12 mouse cellular contexts compared by ENCODE assay signal in genomic region chr11:67431864-67432263, GRCm38 (mm10). TPM values are rescaled to one million over a fixed set of nuclear protein-coding genes. Genes with fewer than 3 reads are reported as not detected.
DNase-seq lines count a peak whose midpoint lies in the region; ATAC-seq and TF ChIP-seq lines count a peak whose summit lies in the region.
"Had no signal": no experiment of that assay in that cellular context is flagged by ENCODE, and none has a peak within 500 bp of the region (broad histone marks: within the 10 kb centered on the region; RNA-seq: fewer than 3 reads in every experiment).

No protein-coding gene starts in this region.

- H3K4me1 ChIP-seq in hindbrain, embryonic 11.5 days (replicated peaks; ENCODE audit: control insufficient read depth, insufficient read depth, low read length), result no peaks in the 10 kb centered on the region
- H3K4me1 ChIP-seq in hindbrain, embryonic 13.5 days (replicated peaks), result peaks cover 7% of the 10 kb centered on the region
- H3K4me1 ChIP-seq in midbrain, embryonic 10.5 days, result peaks cover 6% of the 10 kb centered on the region
- H3K4me1 ChIP-seq in midbrain, embryonic 15.5 days, result peaks cover 6% of the 10 kb centered on the region; the same call in 1 of the 2 replicates
- H3K4me1 ChIP-seq: heart, embryonic 12.5 days had no signal

- peak; percentile 36 for DNase-seq in hindbrain, embryonic 11.5 days (ENCODE audit: low spot score)
- peak; percentile 23 for DNase-seq in midbrain, embryonic 10.5 days (ENCODE audit: low spot score)
- no peak for DNase-seq in Patski (ENCODE audit: low read depth, low spot score)
- DNase-seq in retina, embryonic 14.5 days (ENCODE audit: low spot score), result peak; percentile 43
- no peak for DNase-seq in adrenal gland, postnatal 14 days
- DNase-seq in urinary bladder, adult 2 months (ENCODE audit: low spot score), result no peak
- DNase-seq: cerebellum, adult 18-20 months; thymus, postnatal 25 days had no signal

- no peak for ATAC-seq in hindbrain, embryonic 11.5 days (ENCODE audit: low FRiP score)
- ATAC-seq in hindbrain, embryonic 13.5 days (ENCODE audit: low FRiP score), result no peak
- ATAC-seq in midbrain, embryonic 15.5 days (replicated peaks), result no peak
- ATAC-seq in Patski, result no peak
- ATAC-seq: midbrain, embryonic 13.5 days had no signal

- POLR2A ChIA-PET in Patski (lab: Charles Lee), result no interaction called here

- CTCF ChIA-PET in Patski (lab: Charles Lee), result no interaction called here

- TF ChIP-seq CTCF in Patski (IDR thresholded peaks at IDR 0.05), result peak; percentile 43

- H3K27ac ChIP-seq in hindbrain, embryonic 11.5 days (ENCODE audit: low read depth, low read length), result no peak overlapping the region
- H3K27ac ChIP-seq in hindbrain, embryonic 13.5 days, result no peak overlapping the region
- H3K27ac ChIP-seq in midbrain, embryonic 10.5 days (replicated peaks), result no peak overlapping the region
- no peak overlapping the region for H3K27ac ChIP-seq in midbrain, embryonic 15.5 days
- H3K27ac ChIP-seq: midbrain, embryonic 13.5 days had no signal

- no peaks in the 10 kb centered on the region for H3K36me3 ChIP-seq in hindbrain, embryonic 11.5 days (ENCODE audit: control insufficient read depth, insufficient read depth, low read length)
- H3K36me3 ChIP-seq in hindbrain, embryonic 13.5 days, result no peaks in the 10 kb centered on the region
- H3K36me3 ChIP-seq in midbrain, embryonic 10.5 days, result no peaks in the 10 kb centered on the region
- no peaks in the 10 kb centered on the region for H3K36me3 ChIP-seq in midbrain, embryonic 15.5 days (replicated peaks)
- H3K36me3 ChIP-seq: heart, embryonic 12.5 days; midbrain, embryonic 13.5 days had no signal

- 70% methylated on average over 4 of the region's 4 CpGs for WGBS in hindbrain, embryonic 11.5 days
- 67% methylated on average over 4 of the region's 4 CpGs for WGBS in hindbrain, embryonic 13.5 days
- WGBS in midbrain, embryonic 10.5 days, result 70% methylated on average over 4 of the region's 4 CpGs
- 76% methylated on average over 4 of the region's 4 CpGs for WGBS in midbrain, embryonic 15.5 days

- no peaks in the 10 kb centered on the region for H3K27me3 ChIP-seq in hindbrain, embryonic 11.5 days (ENCODE audit: control insufficient read depth, insufficient read depth, low read length)
- no peaks in the 10 kb centered on the region for H3K27me3 ChIP-seq in hindbrain, embryonic 13.5 days
- H3K27me3 ChIP-seq in midbrain, embryonic 10.5 days (ENCODE audit: low read depth, poor library complexity, severe bottlenecking), result no peaks in the 10 kb centered on the region; the same call in 1 of the 2 replicates
- no peaks in the 10 kb centered on the region for H3K27me3 ChIP-seq in midbrain, embryonic 15.5 days (replicated peaks)
- peaks cover 15% of the 10 kb centered on the region for H3K27me3 ChIP-seq in Patski
- H3K27me3 ChIP-seq: heart, embryonic 12.5 days; midbrain, embryonic 13.5 days had no signal

- no peak overlapping the region for H3K9ac ChIP-seq in hindbrain, embryonic 11.5 days (ENCODE audit: low read depth, low read length)
- H3K9ac ChIP-seq in hindbrain, embryonic 13.5 days, result no peak overlapping the region
- no peak overlapping the region for H3K9ac ChIP-seq in midbrain, embryonic 15.5 days
- H3K9ac ChIP-seq: heart, embryonic 12.5 days; midbrain, embryonic 13.5 days had no signal

- H3K4me2 ChIP-seq in hindbrain, embryonic 11.5 days (replicated peaks; ENCODE audit: low read depth, low read length), result no peak overlapping the region
- no peak overlapping the region for H3K4me2 ChIP-seq in hindbrain, embryonic 13.5 days
- no peak overlapping the region for H3K4me2 ChIP-seq in midbrain, embryonic 15.5 days
- H3K4me2 ChIP-seq: heart, embryonic 12.5 days; midbrain, embryonic 13.5 days had no signal

- H3K9me3 ChIP-seq in hindbrain, embryonic 11.5 days (ENCODE audit: control insufficient read depth, low read length), result no peaks in the 10 kb centered on the region
- H3K9me3 ChIP-seq in hindbrain, embryonic 13.5 days, result no peaks in the 10 kb centered on the region
- no peaks in the 10 kb centered on the region for H3K9me3 ChIP-seq in midbrain, embryonic 10.5 days (replicated peaks)
- H3K9me3 ChIP-seq in midbrain, embryonic 15.5 days, result no peaks in the 10 kb centered on the region
- H3K9me3 ChIP-seq: heart, embryonic 12.5 days; midbrain, embryonic 13.5 days had no signal

- H3K4me3 ChIP-seq in hindbrain, embryonic 11.5 days (ENCODE audit: low read depth, low read length), result no peak overlapping the region
- no peak overlapping the region for H3K4me3 ChIP-seq in hindbrain, embryonic 13.5 days
- no peak overlapping the region for H3K4me3 ChIP-seq in midbrain, embryonic 10.5 days
- no peak overlapping the region for H3K4me3 ChIP-seq in midbrain, embryonic 15.5 days
- H3K4me3 ChIP-seq: heart, embryonic 12.5 days; midbrain, embryonic 13.5 days had no signal

- in situ Hi-C loops in Patski (cut with MboI; ENCODE audit: low pct_unique_long_range_greater_than_20kb), result no loop called here

RNA-seq across cellular contexts. Expression of gene Gas7, which starts 23.4 kb away (rescaled TPM):
- 2.6 and 4.2 TPM in 2 replicates for polyA plus RNA-seq in hindbrain, embryonic 11.5 days (2014; fragmentation: Nextera tagmentation; extraction: Ambion mirVana)
- 11.0 and 11.3 TPM in 2 replicates for polyA plus RNA-seq in hindbrain, embryonic 13.5 days (2015; fragmentation: Nextera tagmentation; extraction: Ambion mirVana)
- polyA plus RNA-seq in midbrain, embryonic 10.5 days (2016; fragmentation: Nextera tagmentation; extraction: Ambion mirVana), result 2.9 and 3.4 TPM in 2 replicates
- 36.1 and 37.6 TPM in 2 replicates for polyA plus RNA-seq in midbrain, embryonic 15.5 days (2015; fragmentation: Nextera tagmentation; extraction: Ambion mirVana)
- 0.41 TPM for polyA plus RNA-seq in Patski (2021)
- 23.3 and 28.8 TPM in 2 replicates for total RNA-seq in adrenal gland, postnatal 14 days (2021)
- polyA plus RNA-seq in urinary bladder, adult 2 months (2012; rRNA removed), result 10.5 and 16.2 TPM in 2 replicates

Comparison
In these comparisons a context has a peak if more than half of its experiments do, and no peak if none do; other contexts are left out.
1. DNase-seq: peak in hindbrain, embryonic 11.5 days (single experiment), midbrain, embryonic 10.5 days (single experiment) and retina, embryonic 14.5 days (single experiment); none in Patski (single experiment), adrenal gland, postnatal 14 days (single experiment) and urinary bladder, adult 2 months (single experiment).